Mouse (Mus musculus): Measurements from ENCODE around the gene Kcnj10.

Kcnj10 gene

DNA sequence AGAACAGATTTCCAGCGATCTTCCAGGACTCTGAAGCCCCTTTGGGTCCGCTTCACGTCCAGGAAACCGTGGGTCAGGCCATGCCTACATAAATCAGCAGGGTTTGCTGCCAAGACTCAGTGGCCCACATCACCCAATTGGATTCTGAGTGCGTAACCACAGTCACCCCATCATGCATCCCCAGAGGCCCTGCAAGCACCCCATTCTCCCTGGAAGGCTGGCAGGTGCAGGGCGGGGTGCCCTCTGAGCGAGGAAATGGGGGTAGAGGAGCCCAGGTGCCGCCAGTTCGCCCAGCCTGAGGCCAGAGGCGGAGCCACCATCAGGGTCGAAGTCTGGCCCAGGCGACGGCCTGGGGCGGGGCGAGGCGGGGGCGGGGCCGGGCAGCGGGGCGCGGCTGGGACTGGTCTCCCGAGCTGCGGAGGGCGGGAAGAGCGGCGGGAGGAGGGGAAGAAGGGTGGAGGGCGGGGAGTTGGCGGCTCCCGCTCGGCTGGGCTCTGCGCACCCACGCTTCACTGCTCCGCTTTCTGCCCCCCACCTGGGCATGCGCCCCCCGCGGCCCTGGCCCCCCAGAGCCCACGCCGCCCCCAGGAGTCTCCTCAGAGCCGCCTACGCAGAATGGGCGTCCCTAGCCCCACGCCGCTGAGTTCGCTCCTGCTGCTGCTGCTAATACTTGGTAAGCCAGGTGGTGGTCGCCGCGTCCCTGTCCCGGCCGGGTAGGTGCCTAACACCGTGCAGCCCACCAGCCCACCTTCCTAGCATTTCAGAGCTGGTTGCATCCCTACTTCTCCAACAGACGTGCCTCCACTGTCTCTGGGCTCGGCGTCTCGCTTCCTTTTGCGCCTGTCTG lies 28.9 kb upstream of the Kcnj10 start:
- peak; percentile 91 for DNase-seq (ENCODE audit: extremely low spot score, low spot score)

DNA sequence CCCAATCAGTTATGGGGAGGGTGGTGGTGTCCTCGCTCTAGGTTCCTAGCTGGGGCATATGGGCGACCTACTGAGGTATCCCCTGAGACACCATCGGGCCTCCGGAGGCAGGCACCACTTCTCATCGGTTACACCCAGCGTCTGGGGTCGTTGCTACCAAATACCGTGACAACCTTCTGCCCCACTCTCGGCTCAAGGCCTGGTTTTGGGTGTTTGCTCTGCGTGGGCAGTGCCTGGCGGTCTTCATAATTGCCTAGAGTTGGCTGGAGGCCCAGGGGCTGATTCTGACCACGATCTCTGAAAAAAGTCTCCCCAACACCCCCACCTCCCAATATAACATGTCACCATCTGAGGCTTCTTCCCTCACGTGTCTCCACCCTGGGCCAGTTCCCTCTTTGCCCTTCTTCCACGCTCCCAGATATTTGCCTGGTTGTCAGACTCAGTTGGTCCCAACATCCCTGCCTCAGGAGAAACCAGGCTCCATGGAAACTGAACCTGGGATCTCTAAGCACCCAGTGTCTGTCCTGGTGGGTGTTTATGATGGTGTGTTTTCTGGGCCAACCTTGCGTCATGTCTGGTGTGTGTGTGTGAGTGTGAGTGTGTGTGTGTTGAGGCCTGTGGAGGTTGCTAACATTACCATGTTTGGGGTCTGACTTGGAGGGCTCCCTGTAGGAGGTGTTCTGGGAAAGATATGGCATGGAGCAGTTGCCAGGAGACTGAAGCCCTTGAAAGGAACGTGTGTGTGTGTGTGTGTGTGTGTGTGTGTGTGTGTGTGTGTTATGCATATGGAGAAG lies 28.0 kb upstream of the Kcnj10 start:
- no peak for DNase-seq (ENCODE audit: extremely low spot score, low spot score)

DNA sequence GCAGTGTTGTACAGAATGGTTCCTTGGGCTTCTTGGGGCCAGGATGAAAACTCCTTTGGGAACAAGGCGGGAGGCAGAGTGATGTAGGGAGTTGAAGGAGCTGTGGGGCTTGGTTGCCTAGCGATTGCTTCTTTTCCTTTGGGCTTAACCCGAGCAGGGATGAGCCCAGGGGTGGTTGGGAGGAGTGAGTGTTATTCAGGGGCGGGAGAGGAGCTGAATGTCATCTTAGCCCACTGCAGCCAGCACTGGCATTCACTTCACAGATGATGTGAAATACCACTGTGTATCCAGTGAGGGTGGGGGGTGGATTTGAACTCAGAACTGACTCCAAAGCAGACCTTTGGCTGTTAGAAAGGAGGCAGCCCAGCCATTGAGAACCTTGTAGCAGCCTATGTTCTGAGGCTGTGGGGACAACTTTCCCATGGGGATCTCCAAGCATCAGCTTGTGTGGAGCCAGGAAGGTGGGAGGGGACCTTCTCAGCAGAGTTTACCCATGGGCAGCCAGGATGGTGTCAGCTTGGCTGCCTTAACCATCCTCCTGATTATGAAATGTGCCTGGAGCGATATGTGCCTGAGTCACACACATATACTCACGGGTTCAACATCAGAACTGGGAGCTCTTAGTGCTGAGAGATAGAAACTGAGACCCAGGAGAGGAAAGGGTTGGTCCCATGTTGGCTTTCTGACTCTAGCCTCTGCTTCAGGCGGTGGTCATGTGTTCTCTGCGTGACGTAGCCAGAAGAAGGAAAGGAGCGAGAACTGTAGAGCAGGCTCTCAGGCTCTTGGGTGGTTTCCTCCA lies 27.2 kb upstream of the Kcnj10 start:
- DNase-seq (ENCODE audit: extremely low spot score, low spot score), result no peak

DNA sequence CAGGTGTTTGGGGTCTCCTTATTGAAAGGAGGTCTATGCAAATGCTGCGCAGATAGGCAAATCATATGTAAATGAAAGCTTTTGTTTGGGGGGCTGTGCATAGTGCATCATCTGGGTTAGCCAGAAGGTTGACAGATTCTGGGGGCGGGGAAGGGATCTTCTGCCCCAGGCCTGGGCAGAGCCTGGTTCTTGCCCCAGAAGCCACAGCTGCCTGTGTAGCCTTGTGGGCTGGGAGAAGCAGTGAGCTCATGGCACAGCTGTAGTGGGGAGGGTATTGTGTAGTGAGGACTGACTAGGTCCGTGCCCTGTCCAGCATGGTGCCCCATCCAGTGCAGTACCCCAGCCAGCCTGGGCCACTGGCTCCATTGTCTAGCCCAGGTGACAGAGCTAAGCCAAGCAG lies 26.1 kb upstream of the Kcnj10 start:
- DNase-seq (ENCODE audit: extremely low spot score, low spot score), result no peak

DNA sequence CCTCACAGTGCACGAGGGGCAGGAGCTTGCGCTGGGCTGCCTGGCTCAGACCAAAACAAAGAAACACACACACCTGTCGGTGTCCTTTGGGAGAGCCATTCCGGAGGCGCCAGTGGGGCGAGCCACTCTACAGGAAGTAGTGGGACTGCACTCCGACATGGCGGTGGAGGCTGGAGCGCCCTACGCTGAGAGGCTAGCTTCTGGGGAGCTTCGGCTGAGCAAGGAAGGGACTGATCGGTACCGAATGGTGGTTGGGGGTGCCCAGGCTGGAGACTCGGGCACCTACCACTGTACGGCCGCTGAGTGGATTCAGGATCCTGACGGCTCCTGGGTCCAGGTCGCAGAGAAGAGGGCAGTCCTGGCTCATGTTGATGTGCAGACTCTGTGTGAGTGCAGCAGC lies 23.6 kb upstream of the Kcnj10 start:
- no peak for DNase-seq (ENCODE audit: extremely low spot score, low spot score)

DNA sequence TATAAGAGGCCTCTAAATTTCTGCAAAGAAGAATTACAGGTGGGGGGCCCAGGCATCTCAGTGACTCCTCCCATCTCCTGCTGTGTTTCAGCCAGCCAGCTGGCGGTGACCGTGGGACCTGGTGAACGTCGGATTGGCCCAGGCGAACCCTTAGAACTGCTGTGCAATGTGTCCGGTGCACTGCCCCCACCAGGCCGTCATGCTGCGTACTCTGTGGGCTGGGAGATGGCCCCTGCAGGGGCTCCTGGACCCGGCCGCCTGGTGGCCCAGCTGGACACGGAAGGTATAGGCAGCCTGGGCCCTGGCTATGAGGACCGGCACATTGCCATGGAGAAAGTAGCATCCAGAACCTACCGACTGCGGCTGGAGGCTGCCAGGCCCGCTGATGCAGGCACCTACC lies 23.1 kb upstream of the Kcnj10 start:
- no peak for DNase-seq (ENCODE audit: extremely low spot score, low spot score)

DNA sequence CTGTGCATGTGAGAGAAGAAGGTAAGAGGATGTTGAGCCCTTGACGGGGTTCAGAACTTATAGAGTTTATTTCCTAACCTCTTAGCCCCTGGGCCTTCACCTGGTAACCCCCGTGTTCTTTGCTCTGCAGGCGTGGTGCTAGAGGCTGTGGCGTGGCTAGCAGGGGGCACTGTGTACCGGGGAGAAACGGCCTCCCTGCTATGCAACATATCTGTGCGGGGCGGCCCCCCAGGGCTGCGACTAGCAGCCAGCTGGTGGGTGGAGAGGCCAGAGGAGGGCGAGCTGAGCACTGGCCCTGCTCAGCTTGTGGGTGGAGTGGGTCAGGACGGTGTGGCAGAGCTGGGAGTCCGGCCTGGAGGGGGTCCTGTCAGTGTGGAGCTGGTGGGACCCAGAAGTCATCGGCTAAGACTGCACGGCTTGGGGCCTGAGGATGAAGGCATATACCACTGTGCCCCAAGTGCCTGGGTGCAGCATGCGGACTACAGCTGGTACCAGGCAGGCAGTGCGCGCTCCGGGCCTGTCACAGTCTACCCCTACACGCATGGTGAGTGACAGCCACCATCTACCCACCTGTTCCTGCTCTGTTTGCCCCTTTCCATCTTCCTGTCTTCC lies 22.5 kb upstream of the Kcnj10 start:
- DNase-seq (ENCODE audit: extremely low spot score, low spot score), result no peak

DNA sequence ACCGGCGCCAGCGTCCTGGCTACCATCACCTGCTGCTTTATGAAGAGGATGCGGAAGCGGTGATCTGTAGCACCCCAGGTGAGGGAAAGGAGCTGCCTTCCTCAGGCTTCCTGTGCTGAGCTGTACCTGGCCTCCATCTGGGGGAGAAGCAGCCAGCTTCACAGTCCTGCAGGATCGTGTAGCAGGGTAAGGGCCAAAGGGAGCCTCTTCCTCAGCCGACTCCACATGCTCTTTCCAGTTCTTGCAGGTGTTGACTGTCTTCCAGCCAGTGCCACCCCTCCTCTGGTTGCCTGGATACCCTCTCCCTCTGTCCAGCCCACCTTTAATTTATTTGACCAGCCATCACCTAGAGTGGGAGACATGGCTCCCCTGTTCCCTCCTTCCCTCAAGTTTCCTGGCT lies 21.7 kb upstream of the Kcnj10 start:
- no peak for DNase-seq (ENCODE audit: extremely low spot score, low spot score)

DNA sequence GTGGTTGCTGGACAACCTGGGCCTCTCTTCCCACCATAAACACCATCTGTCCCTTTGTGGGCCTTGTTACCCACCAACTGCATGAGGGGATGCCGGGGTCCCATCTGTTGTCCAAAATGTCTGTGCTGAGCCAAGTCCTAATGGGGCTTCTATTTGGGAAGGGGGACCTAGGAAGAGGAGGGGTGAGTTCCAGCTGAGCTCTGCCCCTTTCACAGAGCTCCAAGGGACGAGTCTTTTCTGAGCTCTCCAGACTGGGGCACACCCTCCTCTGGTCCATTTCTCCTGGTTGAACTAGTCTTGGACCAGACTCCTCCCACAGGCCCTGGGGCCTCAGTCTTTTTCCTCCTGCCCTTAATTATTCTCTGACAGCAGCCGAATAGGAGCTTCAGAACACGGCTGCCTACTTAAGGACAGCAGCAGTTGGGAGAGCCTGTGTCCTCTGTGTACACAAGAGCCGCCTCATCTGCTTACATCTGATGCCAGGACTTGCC lies 21.0 kb upstream of the Kcnj10 start:
- no peak for DNase-seq (ENCODE audit: extremely low spot score, low spot score)

DNA sequence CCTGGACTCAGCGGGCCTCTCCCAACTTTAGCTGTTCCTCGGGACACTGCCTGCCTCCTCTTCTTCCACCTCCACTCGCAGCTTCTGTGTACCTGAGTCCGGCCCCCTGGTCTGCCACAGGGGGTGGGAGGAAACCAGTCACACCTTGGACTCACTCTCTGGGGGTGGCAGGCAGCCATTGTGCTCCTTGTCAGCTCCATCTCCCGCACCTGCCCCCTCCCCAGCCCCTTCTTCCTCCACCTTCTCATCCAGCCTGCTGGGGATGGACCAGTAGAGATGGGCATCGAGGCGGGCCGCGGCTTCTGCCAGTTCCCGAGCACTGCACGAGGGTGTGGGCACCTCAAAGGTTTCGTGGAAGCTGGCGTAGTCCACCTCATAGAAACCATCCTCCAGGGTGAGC lies 18.3 kb upstream of the Kcnj10 start:
- no peak for DNase-seq (ENCODE audit: extremely low spot score, low spot score)

DNA sequence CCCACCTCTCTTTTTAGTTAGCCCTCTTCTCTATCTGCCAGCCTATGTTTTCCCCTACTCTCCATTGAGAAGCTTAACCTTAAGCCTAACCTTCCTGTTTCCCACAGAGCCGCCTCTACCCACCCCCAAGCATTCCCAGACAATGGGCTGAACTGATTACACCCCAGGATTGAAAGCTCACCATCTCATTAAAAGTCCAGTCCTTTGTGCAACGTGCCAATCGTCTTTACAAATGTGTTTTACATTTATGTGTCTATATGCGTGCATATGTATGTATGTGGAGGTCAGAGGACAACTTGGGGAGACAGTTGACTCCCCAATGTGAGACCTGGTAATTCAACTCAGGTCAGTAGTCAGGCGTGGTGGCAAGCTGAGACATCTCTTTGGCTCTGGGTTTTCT lies 17.7 kb upstream of the Kcnj10 start:
- DNase-seq (ENCODE audit: extremely low spot score, low spot score), result no peak

DNA sequence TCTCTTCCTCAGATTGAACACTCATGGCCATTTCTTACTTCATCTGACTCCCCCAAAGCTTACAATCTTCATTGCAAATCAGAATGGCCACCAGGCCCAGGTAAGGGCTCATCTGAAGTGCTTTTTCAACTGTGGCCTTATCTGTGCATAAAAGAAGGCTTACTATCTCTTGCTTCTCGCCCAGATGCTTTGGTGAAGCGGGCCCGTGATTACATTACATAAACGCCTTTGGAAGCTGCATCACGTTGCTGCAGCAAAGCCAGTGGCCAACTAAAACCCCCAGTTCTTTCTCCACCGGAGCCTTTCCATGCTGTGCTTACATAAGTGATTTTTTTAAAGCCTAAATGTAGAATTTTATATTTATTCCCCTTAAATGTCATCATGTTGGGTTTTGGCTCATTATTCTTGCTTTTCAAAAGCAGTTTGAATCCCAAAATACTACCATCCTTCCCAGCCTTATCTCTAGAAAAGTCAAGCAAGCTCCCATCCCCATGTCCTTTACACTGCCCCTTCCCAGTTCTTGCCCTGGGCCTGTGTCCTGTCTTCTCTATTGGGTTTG lies 17.1 kb upstream of the Kcnj10 start:
- no peak for DNase-seq (ENCODE audit: extremely low spot score, low spot score)

DNA sequence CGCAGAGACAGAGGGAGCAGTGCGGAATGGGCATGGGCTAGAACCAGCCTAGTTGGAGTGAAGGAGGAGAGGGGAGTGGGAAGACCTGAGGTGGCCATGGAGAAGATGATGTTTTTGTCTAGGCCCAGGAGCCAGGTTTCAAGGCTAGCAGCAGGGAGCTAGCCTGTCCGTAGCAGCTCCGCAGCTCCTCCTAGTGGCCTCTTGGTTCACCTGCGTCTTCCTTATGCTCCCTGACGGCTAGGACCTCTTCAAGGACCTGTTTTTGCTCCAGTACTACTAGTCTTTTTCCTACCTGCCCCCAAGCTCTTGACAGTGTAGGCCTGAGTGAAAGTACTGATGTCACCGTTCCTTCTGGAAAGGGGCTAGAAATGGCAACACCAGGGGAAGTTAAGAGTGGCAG lies 16.3 kb upstream of the Kcnj10 start:
- DNase-seq (ENCODE audit: extremely low spot score, low spot score), result peak; percentile 74

DNA sequence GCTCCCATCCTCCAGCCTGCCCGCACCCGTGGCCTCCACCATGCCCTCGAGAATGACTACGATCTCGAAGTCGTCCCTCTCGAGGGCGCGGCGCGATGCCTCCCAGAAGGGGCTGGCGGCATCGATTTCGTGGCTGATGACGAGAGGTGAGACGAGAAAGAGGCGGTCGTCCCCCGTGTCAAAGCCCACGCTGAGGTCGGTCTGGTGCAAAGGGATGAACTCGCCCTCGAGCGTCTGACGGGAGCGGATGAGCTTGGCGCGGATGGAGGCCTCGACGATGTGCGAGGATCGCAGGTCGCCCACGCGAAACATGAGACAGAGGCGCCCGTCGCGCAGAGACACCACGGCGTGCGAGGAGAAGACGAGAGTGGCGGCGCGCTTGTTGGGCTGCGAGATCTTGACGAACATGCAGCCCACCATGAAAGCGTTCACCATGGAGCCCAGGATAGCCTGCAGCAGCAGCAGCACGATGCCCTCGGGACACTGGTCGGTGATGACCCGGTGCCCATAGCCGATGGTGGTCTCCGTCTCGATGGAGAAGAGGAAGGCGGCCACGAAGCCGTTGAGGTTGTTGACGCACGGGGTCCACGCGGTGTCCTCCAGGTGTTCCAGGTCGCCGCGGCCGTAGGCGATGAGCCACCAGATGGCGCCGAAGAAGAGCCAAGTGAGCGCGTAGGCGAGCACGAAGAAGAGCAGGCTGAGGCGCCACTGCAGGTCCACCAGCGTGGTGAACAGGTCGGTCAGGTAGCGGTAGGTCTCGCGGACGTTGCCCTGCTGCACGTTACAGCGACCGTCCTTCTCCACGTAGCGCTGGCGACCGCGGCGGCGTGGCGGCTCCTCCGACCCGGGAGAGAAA lies 15.1 kb upstream of the Kcnj10 start:
- peak; percentile 72 for DNase-seq (ENCODE audit: extremely low spot score, low spot score)

DNA sequence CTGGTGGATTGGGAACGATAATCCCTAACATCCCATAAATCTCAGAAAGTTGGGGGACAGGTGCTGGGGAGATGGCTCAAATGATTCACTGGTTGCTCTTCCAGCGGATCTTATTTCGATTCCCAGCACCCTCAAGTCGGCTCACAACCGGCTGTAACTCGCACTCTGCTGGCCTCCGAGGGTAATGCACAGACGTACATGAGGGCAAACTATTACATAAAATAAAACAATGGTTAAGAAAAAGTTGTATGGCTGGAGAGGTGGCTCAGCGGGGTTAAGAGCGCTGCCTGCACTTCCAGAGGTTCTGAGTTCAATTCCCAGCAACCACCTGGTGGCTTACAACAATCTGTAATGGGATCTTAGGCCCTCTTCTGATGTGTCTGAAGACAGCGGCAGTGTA lies 14.3 kb upstream of the Kcnj10 start:
- DNase-seq (ENCODE audit: extremely low spot score, low spot score), result no peak

DNA sequence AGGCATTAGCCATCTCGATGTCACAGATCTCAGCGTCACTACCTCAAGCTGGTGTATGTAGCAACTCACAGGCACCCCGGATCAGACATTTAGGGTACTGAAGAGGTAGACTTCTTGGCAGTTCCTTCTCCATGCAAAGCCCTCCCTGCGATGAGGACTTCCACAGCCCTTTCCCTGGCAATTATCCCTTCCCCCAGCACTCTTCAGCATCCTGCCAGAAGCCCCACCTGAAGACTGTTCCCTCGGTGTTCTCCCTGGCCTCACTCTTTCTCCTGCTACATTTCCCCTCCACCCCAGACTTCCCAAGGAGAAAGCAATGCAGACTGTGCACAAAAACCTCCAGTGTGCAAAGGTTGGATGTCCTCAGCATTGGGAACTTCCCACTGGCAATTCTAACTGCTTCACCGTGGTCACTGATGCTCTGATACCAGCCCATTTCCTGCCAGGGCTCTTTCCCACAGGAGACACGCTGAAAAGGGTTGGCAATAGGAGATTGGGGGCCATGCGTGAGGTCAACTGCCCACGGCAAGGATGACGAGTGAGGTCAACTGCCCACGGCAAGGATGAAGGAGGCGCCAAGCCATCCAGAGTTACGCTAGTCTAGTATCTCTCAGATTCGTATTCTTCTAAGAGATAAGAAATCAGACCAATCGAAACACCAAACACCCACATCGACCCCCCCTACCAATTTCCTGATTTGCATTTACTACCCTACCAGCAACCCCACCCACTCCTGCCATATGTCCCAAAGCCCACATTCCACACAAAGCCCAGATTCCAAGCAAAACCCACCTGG lies 13.6 kb upstream of the Kcnj10 start:
- no peak for DNase-seq (ENCODE audit: extremely low spot score, low spot score)

DNA sequence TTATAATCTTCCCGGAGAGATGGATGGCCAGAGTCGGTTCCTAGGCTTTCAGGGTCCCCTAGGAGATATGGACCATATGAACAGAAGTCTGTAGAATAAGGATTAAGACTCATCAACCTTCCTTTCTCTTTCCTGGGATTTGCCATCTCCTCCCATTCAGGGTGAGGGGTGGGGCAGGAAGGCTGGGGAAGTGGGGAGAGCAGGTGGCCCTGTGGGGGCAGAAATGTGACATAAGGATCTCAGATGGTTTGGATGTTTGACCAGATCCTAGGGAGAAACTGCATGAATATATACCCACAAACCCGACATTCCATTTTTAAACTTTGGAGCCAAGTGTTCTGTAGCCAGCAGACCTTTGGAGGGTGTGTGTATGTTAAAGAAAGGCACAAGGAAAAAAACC lies 13.0 kb upstream of the Kcnj10 start:
- DNase-seq (ENCODE audit: extremely low spot score, low spot score), result no peak

DNA sequence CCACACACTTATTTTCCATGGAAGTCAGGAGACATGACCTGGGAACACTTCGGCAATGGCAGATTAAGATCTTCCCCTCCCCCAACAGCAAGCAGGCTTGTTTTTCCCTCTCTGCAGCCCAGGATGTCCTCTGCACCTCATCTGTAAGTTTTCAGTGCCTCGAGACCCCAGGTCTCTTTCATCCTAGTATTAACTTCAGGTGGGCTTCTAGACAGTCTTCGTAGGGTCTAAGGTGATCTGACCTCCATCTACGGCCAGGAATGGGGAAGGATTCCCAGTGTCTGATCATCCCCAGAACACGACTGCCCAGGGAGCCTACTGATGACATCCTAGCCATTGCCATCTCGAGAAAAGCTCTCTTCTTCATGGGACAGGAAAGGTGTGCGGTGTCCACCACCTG lies 12.5 kb upstream of the Kcnj10 start:
- DNase-seq (ENCODE audit: extremely low spot score, low spot score), result no peak

DNA sequence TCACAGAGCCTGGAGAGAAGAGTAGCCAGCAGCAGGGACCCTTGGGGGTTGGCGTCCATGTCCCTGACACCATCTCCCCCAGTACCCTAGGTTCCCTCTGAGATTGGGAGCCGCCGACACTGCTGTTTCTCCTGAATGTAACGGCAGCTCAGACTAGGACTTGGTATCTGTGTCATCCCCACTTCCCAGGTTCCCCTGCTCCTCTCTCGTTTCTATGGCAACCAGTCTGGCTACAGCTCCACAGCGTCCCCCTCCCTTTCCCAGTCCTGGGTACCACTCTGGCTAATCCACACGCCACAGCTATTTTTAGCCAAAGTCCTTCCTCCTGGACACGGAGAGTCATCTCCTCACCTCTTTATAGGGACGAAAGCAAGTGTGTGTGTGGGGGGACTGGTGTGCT lies 11.9 kb upstream of the Kcnj10 start, which contains the start of gene Kcnj9:
Gene Kcnj9 (minus strand): TSS at position 188 of the 400 bp plus-strand sequence.
- DNase-seq (ENCODE audit: extremely low spot score, low spot score), result no peak
